Mouse (Mus musculus) thymus, adult 2 months (tissue): Measurements from ENCODE around the gene Lgi4. TPM values are rescaled to one million over a fixed set of nuclear protein-coding genes. Genes with fewer than 3 reads are reported as not detected.

Source experiments
- DNase-seq: peaks from one replicate; pipeline ENCODE4 v3.0.0; 2021
- H3K27ac ChIP-seq: fragments of 200-500 bp; 2 replicates; pipeline ENCODE4 v1.5.1; 2012; ENCODE audit warnings: low read length, control low read depth; ENCODE audit not compliant: control insufficient read depth, insufficient read depth
- H3K27me3 ChIP-seq: fragments of 200-500 bp; 2 replicates; pipeline ENCODE4 v1.6.1; 2012; ENCODE audit warnings: mild to moderate bottlenecking, low read length, moderate library complexity, mixed read lengths; ENCODE audit not compliant: control insufficient read depth, insufficient read depth
- H3K36me3 ChIP-seq: fragments of 200-500 bp; 2 replicates; pipeline ENCODE4 v1.6.1; 2012; ENCODE audit warnings: mild to moderate bottlenecking, low read length, moderate library complexity; ENCODE audit not compliant: control insufficient read depth, insufficient read depth
- H3K4me1 ChIP-seq: fragments of 200-500 bp; replicated peaks from 2 replicates; pipeline ENCODE4 v1.6.1; 2012; ENCODE audit warnings: low read length; ENCODE audit not compliant: control insufficient read depth, insufficient read depth
- H3K4me3 ChIP-seq: fragments of 200-500 bp; 2 replicates; pipeline ENCODE4 v1.5.1; 2012; ENCODE audit warnings: mild to moderate bottlenecking, low read length, control low read depth, moderate library complexity; ENCODE audit not compliant: control insufficient read depth, insufficient read depth
- CTCF ChIP-seq: fragments of 200-500 bp; IDR thresholded peaks from 2 replicates; pipeline ENCODE4 v1.5.1; 2012; ENCODE audit warnings: mild to moderate bottlenecking, control low read depth, low read length, moderate library complexity, borderline replicate concordance; ENCODE audit not compliant: control insufficient read depth, poor library complexity, insufficient read depth; ENCODE audit errors: extremely low read depth
- POLR2A ChIP-seq: fragments of 200-500 bp; IDR thresholded peaks from 2 replicates; pipeline ENCODE4 v1.6.1; 2012; ENCODE audit warnings: mild to moderate bottlenecking, low read length, control low read depth, moderate library complexity; ENCODE audit not compliant: control insufficient read depth, poor library complexity, insufficient read depth; ENCODE audit errors: extremely low read depth
- WGBS: fragments of 180-500 bp; shearing (Covaris S2); methylation state at CpG from one replicate; pipeline ENCODE4 v1.1.7; 2018; 5-methylcytosine and 5-hydroxymethylcytosine counted together
- polyA plus RNA-seq: library from polyadenylated mRNA; depleted of rRNA; stranded (reverse); fragments of >200 nt; gene quantifications from 2 replicates; pipeline ENCODE4 v1.2.3, GENCODE M21; 2012

Gene Lgi4
- polyA plus RNA-seq, 1 experiment = 1.8 TPM

DNA sequence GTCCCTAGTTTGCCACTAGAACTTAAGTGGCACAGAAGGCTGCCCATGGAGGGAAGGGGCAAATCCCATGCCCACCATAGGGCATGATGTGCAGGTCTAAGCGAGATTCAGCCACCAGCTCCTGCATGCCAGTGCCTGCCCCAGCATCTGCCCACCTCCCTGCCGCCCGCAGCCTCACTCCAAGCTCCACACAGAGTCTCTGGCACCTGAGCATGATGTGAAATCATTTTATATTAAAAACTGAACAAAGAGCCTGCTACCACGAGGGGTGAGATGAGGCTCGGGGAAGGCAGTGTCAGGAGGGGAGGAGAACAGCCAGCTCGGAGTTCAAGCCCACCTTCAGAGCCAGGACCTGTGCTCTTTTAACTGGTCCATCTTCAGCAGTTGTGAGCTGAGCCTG lies 11.2 kb downstream of the Lgi4 start:
- Histone ChIP-seq H3K27me3 (no peaks in the 10 kb centered on the region), H3K36me3 (no peaks in the 10 kb centered on the region), H3K27ac (no peak overlapping the region), H3K4me1 (no peaks in the 10 kb centered on the region), H3K4me3 (no peak overlapping the region)
- TF ChIP-seq POLR2A = no peak
- no peak for TF ChIP-seq CTCF
- DNase-seq = no peak
- WGBS = 91% methylated on average over 6 of the region's 6 CpGs

DNA sequence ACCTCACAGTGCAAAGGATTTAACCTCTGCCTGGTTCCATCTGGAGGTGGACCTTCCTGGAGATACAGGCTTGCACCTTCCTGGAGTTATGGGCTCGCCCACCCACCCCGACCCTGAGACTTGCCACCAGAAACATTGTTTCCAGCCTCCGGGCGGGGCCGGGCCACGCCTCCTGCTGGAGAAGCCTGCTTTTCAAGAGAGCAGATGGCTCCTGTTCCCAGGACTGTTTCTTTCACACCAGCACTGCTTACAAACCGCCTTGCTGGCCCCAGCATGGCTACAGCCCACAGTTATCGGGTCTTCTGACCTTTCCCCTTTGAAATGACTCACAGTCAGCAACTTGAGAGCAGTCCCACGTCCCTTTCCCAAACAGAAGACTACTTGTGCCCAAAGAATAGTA lies 13.2 kb downstream of the Lgi4 start:
- Histone ChIP-seq H3K36me3 (no peaks in the 10 kb centered on the region), H3K4me3 (no peak overlapping the region), H3K4me1 (no peaks in the 10 kb centered on the region), H3K27ac (no peak overlapping the region), H3K27me3 (no peaks in the 10 kb centered on the region)
- 94% methylated on average over 9 of the region's 9 CpGs for WGBS
- TF ChIP-seq POLR2A (no peak), CTCF (no peak)
- DNase-seq = no peak

DNA sequence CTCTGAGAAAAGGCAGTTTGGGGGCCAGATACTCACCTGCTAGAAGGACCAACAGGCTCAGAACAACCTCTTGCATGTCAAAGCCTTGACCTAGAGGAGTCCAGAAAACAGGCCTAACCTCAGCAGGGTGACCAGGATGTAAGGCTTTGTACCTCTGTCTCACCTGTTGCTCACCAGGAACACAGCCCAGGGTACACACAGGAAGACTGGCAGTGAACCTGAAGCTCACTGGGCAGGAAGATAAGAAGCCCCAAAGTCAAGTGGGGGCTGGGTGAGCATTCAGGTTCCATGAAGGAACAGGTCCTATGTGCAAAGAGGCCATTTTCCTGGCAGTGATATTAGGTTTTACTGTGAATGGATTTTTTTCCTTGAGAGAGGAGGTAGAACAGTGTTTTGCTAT lies 14.4 kb downstream of the Lgi4 start:
- Histone ChIP-seq H3K27me3 (no peaks in the 10 kb centered on the region), H3K4me3 (no peak overlapping the region), H3K36me3 (no peaks in the 10 kb centered on the region), H3K4me1 (no peaks in the 10 kb centered on the region), H3K27ac (no peak overlapping the region)
- TF ChIP-seq CTCF (no peak), POLR2A (no peak)
- no peak for DNase-seq

DNA sequence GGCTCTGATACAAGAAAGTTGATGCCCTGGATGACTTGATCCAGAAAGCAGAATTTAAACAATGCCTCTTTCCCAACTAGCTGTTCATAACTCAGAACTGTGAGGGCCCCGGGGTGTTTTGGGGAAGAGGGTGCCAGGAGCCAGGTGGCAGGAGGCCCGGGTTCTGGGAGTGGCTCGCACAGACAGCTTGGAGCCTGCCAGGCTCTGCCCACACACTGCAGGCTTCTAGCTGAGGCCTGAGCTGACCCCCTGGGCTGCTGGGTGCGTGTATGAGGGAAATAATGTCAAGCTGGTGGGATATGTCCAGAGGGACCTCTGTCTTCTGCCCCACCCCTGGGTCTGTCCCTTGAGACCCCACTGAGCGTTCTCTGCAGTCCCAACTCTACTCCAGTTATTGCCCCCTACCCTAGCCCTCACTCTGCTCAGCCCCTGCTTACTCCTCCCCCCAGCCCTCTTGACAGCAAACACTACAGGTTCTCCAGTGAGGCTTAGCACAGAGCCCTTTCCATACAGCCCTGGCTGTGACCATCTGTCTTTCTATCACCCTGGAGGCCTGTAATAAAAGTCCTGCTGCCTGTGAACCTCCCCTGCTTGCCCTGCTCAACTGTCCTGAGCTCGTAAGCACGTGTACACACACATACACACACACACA lies 15.0 kb downstream of the Lgi4 start:
- Histone ChIP-seq H3K36me3 (no peaks in the 10 kb centered on the region), H3K4me1 (no peaks in the 10 kb centered on the region), H3K27me3 (no peaks in the 10 kb centered on the region), H3K27ac (no peak overlapping the region), H3K4me3 (no peak overlapping the region)
- no peak for TF ChIP-seq CTCF
- WGBS = 89% methylated on average over 7 of the region's 7 CpGs
- no peak for DNase-seq

DNA sequence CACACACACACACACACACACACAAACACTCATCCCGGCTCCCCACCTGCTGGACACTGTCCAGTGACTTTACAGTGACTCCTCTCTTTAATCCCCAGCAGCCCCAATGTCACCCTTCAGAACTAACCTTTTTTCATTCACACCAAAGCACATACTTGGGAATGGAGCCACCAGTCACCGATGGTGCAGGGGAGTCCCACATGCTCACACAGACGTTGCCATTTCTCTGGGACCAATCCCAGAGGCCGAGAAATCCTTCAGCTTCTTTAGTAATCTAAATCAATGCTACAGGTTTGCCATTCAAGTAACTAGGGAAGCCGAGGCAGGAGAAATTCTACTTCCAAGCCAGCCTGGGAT lies 15.5 kb downstream of the Lgi4 start:
- no peaks in the 10 kb centered on the region for H3K27me3 ChIP-seq
- no peak for DNase-seq
- TF ChIP-seq CTCF (no peak), POLR2A (no peak)
- no peak overlapping the region for H3K27ac ChIP-seq
- no peaks in the 10 kb centered on the region for H3K36me3 ChIP-seq
- 93% methylated on average over 5 of the region's 5 CpGs for WGBS
- H3K4me1 ChIP-seq = no peaks in the 10 kb centered on the region
- no peak overlapping the region for H3K4me3 ChIP-seq

DNA sequence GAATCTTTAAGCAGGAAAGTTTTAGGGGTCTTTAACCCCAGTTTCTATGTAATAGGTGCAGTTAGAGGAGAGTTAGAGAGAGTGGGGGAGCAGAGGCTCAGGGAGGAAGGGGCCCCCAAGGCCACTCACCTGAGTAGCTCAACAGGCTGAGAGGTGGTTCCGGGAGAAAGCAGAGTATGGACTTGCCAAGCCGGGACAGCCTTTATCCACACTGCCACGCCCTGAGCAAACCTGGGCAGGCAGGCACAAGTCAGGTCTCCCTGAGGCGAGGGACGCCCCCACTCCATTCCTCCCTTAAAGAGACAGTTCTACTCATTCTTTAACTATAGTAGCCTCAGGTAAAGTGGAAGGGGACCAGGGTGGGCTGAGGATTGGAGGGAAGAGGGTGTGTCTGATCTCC lies 17.4 kb downstream of the Lgi4 start, which contains the start of gene Fxyd3:
TSS of gene Fxyd3 (minus strand) at position 213 of the 400 bp plus-strand sequence.
- no peak within 1 kb of the TSS for H3K4me3 ChIP-seq
- H3K27ac ChIP-seq = no peak within 1 kb of the TSS
- no peaks in the 10 kb centered on the region for H3K27me3 ChIP-seq
- no peaks in the 10 kb centered on the region for H3K4me1 ChIP-seq
- no peaks in the 10 kb centered on the region for H3K36me3 ChIP-seq
- no peak for DNase-seq
- WGBS = 92% methylated on average over 5 of the region's 5 CpGs
- TF ChIP-seq POLR2A (no peak), CTCF (no peak)

DNA sequence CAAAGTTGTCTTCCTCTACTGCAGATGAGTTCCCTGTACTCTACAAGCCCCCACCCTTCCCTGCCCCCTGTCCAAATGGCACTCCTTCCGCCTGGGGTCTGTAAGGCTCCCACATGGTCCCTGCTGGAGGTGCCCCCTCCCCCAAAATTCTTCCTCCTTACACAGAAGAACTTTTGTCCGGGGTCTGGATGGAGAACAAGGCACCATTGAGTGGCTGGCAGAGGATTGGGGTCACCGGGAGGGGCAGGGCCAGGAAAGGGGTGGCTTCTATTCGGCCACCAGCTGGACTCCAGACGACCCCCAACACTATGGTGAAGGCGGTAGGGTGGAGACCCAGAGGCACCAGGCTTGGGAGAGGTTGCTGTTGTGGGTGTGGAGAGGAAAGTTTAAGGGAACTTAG lies 18.3 kb downstream of the Lgi4 start:
- no peak overlapping the region for H3K4me3 ChIP-seq
- no peaks in the 10 kb centered on the region for H3K36me3 ChIP-seq
- no peaks in the 10 kb centered on the region for H3K4me1 ChIP-seq
- no peak overlapping the region for H3K27ac ChIP-seq
- no peaks in the 10 kb centered on the region for H3K27me3 ChIP-seq
- WGBS = 88% methylated on average over 6 of the region's 6 CpGs
- no peak for DNase-seq
- no peak for TF ChIP-seq CTCF
- TF ChIP-seq POLR2A = no peak
